Comparison of ENCODE assay signal across 22 mouse cellular contexts in genomic region chr3:75774253-75774652, GRCm38 (mm10).
"Had no signal": no experiment of that assay in that cellular context is flagged by ENCODE, and none has a peak within 500 bp of the region (broad histone marks: within the 10 kb centered on the region; RNA-seq: fewer than 3 reads in every experiment).

No protein-coding gene starts in this region.

- ATAC-seq: hindbrain, embryonic 16.5 days; hindbrain, postnatal 0 days; inflammation-experienced regulatory T-cells, adult 6 months; intestine, embryonic 15.5 days; intestine, embryonic 16.5 days; intestine, postnatal 0 days had no signal

- DNase-seq: heart, postnatal 10 days; heart, postnatal 14 days; heart, postnatal 36 days; heart, postnatal 4 days; kidney, adult 11 months; kidney, adult 18-20 months; kidney, adult 2 months; kidney, adult 8-10 months; kidney, adult 9 months; kidney, postnatal 10 days; kidney, postnatal 14 days; kidney, postnatal 25 days; kidney, postnatal 36 days; kidney, postnatal 4 days; layer of hippocampus, adult 9-11 months; layer of hippocampus, postnatal 36 days had no signal
